Mouse (Mus musculus) urinary bladder, postnatal 25 days (tissue): ENCODE data around the gene Pde1c.

Experiments
- DNase-seq: peaks from one replicate; pipeline ENCODE4 v3.0.0; 2022; ENCODE audit warnings: low spot score

Pde1c gene

DNA sequence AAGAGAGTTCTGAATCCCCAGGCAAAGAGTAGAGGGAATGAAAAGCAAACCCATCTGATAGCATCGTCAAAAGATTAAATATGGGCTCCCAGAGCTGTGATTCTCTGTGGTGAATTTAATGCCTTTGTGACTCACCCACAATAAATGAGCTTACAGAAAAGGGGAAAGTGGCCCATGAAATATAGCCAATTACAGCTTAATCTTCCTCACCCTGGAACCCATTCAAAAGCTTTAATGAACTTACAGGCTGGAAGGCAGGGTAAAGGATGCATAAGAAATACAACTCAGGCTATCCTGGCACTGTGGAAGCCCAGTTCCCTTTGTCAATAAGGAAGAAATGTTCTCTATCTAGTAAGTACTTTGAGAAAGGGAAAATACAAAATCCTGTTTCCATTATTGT, 240.8 kb downstream of the Pde1c start:
- no peak for DNase-seq

DNA sequence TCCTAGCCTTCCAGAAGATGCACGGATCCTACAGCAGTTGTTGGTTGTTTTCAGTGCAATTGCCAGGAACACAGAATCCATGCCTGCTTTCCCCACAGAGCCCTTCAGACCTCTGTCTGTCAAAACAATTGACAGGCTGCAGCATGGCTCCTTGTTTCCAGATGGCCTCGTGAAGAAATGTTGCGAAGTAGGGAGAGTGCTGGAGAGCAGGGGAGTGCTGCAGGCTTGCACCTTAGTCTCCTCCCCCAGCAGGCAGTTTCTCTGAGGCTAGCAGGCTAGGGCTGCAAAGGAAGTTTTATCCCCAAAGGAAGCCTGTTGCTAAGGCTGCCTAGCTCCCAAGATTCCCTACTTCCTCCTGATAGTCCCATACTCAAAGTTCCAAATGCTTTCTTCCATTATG, 246.1 kb downstream of the Pde1c start:
- no peak for DNase-seq

DNA sequence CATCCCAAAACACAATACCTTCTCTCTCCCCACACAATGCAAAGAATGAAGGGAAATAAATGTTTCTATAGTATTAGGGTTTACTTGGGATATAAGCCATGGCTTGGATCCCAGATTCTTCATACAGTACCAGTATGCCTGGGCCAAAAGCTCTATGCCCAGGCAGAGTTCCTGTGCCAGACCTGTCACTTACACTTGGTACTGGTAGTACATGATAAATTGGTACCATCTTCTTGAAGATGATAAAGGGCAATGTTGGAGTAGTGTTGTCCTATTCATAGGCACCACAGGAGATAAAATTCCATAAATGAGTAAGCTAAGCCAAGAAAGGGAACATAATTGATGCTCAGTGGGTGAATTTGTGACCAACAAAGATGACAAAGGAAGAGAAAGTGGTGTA, 258.6 kb downstream of the Pde1c start:
- no peak for DNase-seq

DNA sequence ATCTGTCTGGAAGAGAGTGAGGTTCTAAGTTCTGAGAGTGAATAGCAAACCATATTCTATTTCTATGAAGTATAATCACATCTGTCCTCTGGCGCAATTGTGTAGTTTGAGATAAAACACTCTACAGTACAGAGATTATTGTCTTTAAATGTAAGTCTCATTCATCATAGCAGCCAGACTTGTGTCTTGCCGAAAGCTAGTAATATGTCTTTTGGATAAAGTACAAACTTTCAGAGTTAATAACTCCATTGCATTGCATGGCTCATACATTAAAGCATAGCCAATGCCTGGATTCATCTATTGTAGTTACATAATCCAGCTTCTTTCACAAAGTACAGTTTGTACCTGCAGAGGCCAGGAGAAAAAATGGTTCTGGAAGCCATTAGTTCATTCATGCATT, 262.8 kb downstream of the Pde1c start:
- no peak for DNase-seq

DNA sequence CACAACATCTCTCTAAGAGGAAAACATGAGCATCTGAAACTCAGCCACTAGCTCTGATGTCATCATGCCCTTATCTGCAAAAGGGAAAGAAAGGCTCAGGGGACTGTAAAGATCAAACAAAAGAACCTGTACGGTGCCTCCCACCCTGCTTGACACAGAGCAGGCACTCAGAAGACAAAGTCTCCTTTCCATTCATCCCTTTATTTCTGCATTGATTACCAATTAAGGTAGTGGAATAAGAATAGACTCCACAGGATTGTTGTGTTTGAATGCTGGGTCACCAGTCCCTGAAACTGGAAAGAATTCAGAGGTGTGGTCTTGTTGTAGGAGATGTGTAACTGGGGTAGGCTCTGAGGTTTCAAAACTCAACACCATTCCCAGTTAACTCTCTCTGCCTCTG, 276.7 kb downstream of the Pde1c start:
- DNase-seq, result no peak

DNA sequence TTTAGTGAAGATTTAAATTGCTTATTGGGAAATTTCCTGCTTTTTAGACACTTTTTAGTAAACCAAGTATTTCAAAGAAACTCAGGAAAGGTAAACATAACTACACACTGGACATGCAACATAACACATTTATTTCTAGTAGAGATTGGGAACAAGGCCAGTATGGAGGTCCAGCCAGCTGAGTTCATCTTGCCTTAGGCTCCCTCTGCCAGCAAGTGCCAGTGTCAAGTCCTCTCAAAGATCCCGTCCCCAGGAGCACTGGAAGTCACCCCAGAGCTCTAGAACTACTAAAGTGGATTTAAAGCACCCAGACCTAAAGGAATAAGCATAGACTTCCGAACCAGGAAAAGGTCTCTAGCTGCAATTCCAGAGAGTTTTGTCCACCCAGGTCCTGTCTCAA, 279.6 kb downstream of the Pde1c start:
- DNase-seq, result no peak

DNA sequence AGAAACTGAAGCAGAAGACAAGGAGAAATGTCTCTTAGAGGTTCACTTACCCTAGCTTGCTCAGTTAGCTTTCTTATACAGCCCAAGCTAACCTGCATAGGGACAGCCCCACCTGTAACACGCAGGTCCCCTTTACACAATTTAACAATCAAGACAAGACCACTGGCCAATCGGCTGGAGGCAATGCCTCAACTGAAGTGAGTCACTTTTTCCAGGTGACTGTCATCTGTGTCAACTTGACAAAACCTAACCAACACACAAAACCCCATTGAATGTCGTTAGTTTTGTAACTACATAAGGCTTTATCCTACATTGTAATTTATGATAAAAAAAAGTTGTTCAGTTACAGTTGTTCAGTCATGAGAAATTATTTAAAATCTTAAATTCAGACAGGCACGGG, 284.1 kb downstream of the Pde1c start:
- DNase-seq, result no peak

DNA sequence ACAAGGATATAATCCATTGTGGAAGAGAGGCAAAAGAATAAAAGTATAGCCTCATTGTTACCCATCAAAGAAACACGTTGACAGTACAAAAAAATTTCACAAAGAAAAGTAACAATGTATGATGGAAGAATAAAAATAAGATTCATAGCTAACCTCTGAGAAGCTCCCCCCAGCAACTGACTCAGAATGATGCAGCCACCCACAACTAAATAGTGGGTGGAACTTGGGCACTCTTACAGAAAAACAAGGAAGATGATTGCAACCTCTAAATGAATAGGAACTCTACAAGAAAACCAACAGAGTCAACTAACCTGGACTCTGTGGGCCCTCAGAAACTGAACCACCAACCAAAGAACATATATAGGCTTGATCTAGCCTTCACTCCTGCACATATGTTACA, 293.4 kb downstream of the Pde1c start:
- no peak for DNase-seq

DNA sequence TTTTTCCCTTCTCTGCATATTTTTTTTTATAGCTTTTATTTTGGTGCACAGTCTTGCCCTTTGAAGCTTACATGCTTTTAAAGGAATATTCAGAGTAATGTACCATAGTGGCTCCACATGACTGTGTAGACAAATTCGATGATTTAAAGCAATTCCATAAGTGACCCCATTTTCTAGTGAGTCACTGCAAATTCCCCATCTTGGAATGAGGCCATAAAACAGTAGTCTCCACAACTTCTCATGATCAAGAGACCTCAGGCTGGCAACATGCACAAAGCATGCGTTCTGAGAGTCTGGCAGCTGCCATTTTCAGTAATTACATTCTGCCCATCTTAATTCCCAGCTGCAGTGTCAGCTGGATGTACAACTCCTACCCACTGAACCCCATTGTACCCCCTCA, 297.2 kb downstream of the Pde1c start:
- no peak for DNase-seq

DNA sequence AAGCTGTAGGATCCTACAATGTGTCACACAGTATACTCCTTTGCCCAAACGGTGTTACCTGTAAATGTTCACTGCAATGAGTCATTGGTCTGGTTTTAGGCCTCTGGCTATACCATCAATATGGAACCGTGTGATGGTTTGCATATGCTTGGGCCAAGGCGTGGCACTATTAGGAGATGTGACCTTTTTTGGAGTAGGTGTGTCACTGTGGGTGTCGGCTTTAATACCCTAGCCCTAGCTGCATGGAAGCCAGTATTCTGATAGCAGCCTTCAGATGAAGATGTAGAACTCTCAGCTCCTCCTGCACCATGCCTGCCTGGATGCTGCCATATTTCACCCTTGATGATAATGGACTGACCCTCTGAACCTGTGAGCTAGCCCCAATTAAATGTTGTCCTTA, 304.4 kb downstream of the Pde1c start:
- no peak for DNase-seq

DNA sequence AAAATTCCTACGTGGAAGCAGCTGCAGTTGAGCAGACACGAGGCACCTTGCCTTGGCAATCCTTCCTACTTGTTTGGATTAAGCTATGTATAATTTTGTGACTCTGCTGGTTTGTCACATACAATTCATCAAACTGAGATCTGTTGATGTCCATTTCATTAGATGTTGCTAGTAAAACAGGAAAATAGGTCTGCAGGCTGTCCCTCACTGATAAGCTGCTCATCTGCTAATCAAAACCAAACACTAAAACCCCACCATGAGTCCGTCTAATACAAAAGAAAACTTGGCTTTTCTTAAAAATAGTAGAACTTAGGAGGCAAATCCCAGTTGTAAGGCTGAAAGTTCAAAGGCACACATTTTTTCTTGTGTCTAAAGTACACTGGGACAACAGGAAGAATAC, 308.8 kb downstream of the Pde1c start:
- DNase-seq, result no peak

DNA sequence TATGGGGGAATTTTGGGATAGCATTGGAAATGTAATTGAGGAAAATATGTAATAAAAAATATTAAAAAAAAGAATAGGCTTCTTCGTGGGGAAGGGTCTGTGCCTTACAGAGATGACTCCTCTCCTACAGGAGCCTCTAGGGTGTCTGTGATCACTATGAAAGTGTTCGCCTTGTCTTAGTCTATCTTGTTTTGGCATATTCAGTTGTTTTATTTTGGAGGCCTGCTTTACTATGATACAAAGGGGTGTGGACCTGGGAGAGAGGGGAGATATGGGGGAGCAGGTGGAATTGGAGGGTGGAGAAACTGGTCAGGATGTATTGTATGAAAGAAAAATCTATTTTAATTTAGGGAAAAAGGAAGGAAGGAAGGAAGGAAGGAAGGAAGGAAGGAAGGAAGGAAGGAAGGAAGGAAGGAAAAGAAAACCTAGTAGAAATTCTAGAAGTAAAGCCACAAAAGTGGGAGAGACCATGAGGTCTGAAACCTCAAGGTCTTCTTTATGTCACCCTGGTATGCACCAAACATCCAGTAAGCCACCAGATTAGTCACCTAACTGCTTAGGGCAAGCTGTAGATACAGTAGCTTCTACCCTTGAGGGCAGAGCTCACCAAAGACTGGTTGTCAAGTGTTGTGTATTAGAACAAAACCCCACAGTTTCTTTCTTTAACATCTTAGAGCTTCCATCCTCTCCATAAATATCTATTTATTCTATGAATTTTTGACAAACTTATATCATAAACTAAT, 311.2 kb downstream of the Pde1c start:
- DNase-seq, result no peak

DNA sequence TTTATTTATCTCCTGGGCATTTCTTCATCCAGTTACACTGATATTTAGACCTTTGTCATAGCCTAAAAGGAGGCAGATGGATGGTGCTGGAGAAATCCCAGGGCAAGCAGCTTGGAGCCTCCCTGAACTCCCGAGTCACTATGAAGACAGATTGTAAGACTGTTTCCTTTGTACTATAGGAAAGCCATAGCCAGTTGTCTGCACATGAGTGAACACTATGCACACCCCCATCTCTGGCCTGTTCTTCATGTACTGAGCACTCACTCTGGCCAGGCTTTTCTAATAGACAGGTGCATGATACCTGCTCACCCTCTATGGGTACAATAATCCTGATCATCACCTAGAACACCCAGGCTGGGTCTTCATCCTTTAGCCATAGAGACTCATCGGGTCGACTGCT, 318.8 kb downstream of the Pde1c start:
- DNase-seq, result no peak

DNA sequence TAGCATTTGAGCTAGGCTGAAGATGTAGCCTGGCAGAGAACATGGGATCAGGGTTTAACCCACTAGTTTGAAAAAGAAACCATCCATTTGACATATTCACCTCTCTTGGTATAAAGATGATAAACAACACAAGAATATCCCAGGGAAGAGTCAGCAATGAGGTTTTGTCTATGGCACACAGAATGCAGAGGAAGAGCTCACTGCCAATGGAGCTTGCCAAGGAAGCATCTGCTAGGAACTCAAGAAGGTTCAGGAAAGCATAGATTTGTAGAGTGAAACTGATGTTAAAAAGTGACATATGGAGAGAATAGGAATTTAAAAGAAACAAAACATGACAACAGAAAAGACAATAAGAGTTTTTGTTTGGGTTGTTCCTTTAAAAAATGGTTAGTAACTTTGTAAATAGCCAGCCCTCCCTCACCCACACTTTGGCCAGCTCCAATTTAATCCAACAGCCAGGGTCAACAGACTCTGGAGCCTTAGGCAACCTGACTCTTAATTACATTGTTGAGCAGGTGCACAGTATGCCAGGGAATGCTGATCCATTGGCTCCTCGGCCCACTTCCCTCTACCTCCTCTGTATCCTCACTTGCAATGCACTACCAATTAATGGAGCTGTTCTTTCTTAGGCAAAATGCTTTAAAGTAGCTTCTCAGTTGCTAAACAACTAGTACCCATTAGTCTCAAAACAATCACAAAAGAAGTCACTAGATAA, 377.3 kb downstream of the Pde1c start:
- DNase-seq, result no peak

DNA sequence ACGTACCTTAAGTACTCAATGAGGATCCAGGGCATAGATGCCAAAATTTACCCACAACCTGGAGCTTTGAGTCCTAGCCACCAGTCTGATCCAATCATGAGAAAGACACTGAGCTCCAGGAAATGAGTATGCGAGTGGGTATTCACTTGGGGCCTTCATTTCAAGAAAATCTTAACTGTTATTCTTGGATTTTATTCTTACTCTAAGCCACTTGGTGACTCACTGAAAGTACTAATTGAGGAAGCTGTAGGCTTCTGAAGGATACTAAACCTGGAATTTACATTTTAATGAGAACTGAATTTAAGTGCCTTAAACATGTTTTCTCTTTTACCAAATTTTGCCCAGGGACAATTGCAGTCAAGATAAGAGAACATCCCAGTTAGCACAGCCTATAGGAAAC, 392.4 kb downstream of the Pde1c start:
- DNase-seq, result no peak

DNA sequence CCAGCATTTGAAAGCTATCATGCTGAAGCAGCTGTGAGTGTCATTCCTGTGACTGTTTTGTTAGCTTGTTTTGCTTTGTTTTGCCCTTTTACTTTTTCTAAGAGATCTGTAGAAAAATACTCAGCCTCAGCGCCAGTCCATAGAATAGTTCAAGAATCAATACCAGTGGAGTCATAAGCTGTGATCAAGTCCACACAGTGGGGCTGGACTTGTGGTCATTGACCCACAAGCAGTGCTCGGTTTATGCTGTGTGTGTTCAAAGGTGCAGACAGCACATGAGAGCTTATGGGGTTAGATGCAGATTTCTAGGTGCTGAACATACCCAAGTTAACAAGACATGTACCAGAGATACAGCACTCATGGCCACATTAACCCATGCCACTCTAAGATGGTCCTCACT, 396.7 kb downstream of the Pde1c start:
- DNase-seq, result no peak

DNA sequence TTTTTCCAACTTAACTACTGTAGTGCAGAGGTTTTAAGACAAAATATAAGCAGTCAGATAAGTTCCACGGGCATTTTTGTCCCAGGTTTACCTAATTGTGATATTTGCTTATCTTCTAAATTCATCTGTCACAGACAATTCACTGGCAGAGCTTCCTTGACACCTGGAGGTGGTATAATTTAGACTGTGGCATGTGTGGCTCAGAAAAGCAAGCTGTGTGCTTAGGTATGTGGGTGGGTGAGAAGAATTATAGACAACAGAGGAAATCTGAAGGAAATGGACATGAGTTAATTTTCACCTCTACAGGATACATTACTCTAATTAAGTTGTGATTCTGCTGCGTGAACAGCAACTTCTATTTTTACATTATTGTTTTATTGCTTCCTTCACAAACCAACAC, 400.2 kb downstream of the Pde1c start:
- no peak for DNase-seq

DNA sequence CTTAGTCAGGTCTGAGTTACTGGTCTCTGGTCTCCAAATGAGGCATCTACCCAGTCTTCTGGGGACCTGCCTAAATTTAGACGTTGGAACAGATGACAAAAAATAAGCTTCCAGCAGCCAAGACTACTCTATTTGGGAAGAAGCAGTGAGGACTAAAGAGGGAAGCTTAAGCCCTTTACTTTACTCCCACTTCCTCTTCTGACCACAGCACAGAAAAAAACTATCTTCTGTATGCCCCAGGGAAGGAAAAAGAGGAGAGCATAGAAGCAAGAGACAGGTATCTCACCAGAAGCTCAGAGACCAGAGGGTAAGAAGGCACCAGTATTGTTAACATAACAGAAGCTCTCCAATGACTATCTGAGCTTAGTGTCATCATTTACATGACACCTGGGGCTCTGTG, 410.7 kb downstream of the Pde1c start:
- no peak for DNase-seq

DNA sequence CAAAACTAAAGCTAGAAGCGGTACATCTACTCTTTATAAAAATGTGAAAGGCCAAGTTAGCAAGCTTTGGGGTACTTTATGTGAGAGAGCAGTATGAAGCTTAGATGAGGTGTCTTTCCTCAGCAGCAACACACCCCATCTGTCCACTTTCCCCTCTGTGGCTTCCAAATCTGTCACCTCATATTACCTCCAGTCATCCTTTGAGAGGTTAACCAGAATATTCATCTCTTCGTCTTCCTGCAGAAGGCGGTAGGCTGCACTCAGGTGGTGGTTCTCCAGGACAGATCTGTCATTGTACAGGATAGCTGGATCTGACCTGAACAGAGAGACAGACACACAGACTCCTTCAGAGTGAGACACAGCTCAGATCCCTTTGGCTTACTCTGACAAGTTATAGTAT, 412.1 kb downstream of the Pde1c start:
- DNase-seq, result no peak

DNA sequence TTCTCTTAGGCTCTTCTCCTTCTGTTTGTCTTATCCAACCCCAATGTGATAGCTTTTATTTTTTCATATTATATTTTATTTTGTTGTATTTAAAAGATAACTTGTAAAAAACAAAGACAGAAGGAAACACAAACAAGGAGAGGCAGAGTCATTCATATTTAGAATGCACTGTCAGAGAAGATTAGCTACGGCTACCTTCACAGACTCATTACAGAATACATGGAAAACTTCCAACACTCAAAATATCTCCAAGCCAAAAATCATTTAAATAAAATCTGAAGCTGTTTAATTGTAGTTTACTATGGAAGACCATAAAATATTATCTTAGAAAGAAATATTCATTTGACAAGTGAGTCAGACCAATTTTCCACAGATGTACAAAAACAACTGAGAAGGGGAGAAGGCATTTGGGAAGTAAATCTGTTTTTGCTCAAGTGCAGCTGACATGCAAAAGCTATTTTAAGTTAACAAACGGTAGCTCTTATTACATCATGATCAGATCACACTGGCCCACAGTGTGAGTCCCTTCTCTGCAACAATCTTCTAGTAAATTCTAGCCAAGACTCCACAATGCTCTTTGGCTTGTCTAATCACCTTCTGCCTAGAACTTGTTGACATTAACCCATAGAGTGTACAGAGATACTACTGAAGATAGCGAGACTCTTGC, 438.3 kb downstream of the Pde1c start:
- DNase-seq, result no peak

DNA sequence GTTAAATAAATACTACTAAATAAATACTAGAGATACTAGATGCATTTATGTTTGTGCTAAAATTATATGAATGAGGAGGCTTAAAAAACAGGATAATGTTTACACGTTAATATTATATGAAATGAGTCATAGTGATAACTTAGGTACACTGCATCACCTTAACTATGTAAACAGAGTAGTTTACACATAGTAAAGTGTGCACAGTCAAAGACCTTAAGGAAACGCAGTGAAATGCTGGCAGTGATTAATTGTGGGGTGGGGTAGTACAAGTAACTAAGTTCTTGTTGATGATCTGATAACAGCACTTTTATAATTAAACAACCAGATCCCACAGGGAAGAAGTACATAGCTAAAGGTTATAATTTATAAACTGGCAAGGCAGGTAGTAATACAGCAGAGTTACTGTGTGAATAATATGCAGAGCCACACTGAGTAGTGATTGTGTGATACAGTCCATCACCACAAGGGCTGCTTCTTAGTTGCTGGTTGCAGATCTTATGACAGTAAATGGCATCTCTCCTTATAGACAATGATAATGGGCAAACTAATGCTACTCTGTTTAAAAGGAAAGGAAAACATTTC, 469.3 kb downstream of the Pde1c start:
- no peak for DNase-seq

DNA sequence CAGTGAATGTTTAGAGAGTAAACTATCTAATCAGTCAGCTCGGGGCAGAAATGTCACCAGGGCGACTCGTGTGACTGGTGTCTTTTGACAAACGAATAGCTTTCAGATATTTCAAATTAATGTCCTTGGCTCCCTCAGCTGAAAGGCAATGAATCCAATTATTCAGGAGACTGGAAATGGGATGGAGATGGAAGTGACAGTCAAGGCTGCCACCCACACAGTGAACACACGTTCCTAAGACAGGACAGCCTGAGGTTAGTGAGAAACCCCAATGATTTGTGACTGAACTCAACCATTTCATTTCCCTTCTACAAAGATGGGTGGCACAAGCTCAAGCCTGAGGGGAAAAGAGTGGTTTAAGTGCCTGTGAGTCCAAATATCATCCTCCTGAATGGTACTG, 470.5 kb downstream of the Pde1c start:
- no peak for DNase-seq

DNA sequence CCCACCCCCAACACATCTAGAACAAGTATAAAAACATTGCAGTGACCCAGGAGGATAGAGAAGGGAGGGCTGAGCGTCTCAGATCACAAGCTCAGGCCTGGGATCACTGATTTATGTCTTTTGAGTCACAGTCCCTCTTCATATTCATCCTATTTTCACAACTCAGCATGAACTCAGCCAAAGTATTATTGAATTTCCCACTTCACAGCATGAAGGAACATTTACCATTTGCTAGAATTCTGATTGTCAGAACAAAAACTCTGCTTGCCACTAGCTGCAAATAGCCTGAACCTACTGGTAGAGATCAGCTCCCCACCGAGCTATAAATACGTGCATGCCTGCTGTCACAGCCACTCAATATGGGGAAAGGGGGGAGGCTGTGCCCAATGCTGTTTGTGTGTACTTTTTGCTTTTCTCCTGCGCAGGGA, 492.5 kb downstream of the Pde1c start:
- no peak for DNase-seq
